Mouse (Mus musculus): ENCODE measurements around the gene Prok1. TPM values are rescaled to one million over a fixed set of nuclear protein-coding genes. Genes with fewer than 3 reads are reported as not detected.

Gene Prok1
- total RNA-seq (2023) = not detected

DNA sequence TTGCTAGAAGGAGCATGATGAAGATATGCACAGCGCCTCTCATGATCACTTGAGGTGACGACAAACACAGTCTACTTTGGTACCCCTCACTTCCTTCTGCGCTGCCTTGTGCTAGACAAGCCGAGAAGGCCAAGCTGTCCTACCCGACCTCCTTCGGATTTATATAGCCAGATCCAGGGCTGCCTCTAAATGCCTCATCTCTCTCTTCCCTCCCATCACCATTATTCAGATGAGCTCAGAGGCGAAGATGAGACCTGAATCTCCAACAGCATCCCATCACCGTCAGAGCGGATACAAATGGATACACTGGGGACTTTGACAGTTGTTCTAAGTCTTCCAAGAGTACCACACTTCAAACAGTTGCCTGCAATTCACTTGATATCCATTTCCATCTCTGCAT is at the start of gene Prok1:
Gene Prok1 (minus strand): TSS at position 101 of the 400 bp plus-strand sequence.

DNA sequence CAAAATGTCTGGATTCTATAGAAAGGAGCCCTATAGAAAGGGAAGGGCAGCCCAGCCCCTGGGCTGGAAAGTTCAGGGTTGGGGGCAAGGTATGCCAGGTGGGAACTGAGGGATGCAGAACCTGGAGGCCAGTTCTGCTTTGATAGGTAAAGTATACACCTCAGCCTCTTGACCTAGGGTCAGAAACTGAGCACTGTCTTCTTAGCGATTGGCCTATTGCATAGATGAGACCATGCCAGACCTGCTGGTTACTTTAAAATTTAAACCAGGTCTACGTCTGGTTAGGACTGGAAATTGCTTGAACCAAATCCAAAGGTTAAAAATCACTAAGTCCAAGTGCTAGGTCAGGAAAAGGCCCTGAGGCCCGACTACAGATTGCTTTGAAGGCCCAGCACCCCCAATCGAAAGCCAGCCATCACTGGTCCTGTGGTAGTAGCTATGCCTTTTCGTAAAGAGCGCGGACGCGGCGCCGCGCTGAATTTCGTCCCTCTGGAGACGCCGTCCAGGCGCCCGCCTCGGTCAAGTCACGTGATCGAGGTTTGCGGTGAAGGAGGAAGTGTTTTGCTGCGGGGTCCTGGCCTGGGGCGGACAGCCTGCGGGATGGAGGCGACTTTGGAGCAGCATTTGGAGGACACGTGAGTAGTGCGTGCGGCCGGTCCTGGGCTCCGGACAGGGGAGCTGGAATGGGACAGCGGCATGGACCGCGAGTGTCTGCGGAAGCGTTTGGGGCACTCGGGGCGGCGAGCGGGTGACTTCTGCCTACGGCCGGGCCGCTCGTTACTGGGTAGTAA is 39.2 kb upstream of the Prok1 start, which contains the start of gene Lamtor5:
Gene Lamtor5 (plus strand): TSS at position 380 of the 791 bp plus-strand sequence.

GRCm38 (mm10) chr3:107230527-107230926 is 9.0 kb downstream of the Prok1 start, which contains the start of gene A630076J17Rik:
Gene A630076J17Rik, plus strand, starts transcription at chr3:107230614.

GRCm38 (mm10) chr3:107221608-107222007 is 17.9 kb downstream of the Prok1 start, which contains the start of gene Cym:
Gene Cym, minus strand, starts transcription at chr3:107221732.

Other genes with a start within 250 kb of the Prok1 start
- 76.6 TPM for gene Kcna3, start 203.5 kb downstream of the Prok1 start, total RNA-seq (2023)
- gene Kcna2, start 138.6 kb downstream of the Prok1 start, total RNA-seq (2023) = 13.7 TPM
- not detected for gene Kcna10, start 56.7 kb downstream of the Prok1 start, total RNA-seq (2023)
- not detected for gene Cym, start 18.0 kb downstream of the Prok1 start, total RNA-seq (2023)
- gene A630076J17Rik, start 9.1 kb downstream of the Prok1 start, total RNA-seq (2023) = not detected
- gene Lamtor5, start 39.2 kb upstream of the Prok1 start, total RNA-seq (2023) = 39.2 TPM
- gene Slc16a4, start 51.5 kb upstream of the Prok1 start, total RNA-seq (2023) = 0.61 TPM
- gene Rbm15, start 94.0 kb upstream of the Prok1 start, total RNA-seq (2023) = 44.6 TPM
- not detected for gene Kcnc4, start 219.8 kb upstream of the Prok1 start, total RNA-seq (2023)